Mouse (Mus musculus) testis, adult 2 months (tissue): ENCODE data around the gene Cd163.
A peak's percentile ranks its signal among the peaks of the same experiment; 100 is the strongest.

ENCODE experiments used
- CTCF ChIP-seq: fragments of 200-500 bp; IDR thresholded peaks from 2 replicates; pipeline ENCODE4 v1.5.1; 2012; ENCODE audit warnings: low read depth, mild to moderate bottlenecking, inconsistent platforms, low read length, moderate library complexity; ENCODE audit not compliant: control insufficient read depth, insufficient read depth, insufficient replicate concordance
- POLR2A ChIP-seq: fragments of 200-500 bp; IDR thresholded peaks from 2 replicates; pipeline ENCODE4 v1.6.1; 2012; ENCODE audit warnings: low read depth, mild to moderate bottlenecking, inconsistent platforms, low read length, moderate library complexity; ENCODE audit not compliant: control insufficient read depth

DNA sequence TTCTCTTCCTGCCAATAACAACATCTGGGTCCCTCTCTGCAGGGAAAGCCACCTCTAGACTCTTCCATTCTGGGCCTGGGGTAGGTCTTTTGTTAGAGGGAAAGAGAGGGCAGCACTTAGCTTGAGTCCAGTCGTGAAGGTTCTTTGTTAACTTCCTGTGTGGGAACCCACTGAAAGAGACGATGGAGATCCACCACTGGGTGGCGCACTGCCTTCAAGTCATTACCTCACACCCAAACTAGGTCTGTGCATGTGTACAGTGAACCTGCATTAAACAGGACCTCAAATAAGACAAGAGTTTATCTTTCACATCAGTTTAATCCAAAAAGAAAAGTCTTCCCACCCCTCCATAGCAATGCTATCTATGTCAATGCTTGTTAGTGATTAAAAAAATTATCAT is 41.8 kb upstream of the Cd163 start:
- TF ChIP-seq POLR2A = no peak
- TF ChIP-seq CTCF = peak; percentile 49; the same call in 1 of the 2 replicates
